Mouse (Mus musculus) kidney, postnatal 10 days (tissue): ENCODE measurements around the gene Taf9.

Source experiments
- DNase-seq: peaks from one replicate; pipeline ENCODE4 v3.0.0; 2021; ENCODE audit warnings: mixed read lengths

The Taf9 gene

DNA sequence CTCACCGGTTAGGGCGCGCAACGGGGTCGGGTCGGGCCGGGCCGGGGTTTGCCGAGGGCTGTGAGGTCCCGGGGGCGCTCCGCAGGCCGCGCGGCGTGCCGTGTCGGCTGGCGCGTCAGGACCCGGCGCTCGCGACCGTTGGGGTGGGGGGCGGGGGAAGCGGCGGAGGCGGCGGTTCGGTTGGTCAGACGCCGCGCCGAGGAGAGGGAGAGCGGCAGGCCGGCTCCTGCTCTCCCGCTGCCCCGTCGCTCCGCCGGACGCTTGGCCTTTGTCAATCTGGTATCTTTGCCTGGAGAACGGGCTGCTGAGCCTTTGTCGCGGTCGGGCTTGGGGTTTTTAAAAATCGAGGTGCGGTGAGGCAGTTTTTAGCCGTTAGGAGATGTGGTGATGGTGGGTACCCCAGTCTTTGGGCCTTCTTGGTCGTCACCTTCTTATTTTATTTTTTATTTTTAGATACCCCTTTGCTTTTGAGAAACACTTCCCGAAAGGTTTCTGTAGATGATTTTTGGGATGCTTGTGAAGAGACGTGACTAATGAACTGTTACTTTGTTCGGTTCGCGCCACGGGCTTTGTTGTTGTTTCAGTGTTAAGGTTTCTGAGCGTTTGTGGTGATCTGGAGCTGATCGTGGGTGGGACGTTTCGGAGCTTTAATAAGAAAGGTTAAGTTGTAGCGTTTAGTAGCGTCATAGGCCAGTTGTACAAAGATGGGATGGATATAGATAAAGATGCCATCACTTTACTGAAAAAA is at the start of gene Taf9:
Gene Taf9 (plus strand): TSS at position 141 of the 748 bp plus-strand sequence.
- DNase-seq: no peak

DNA sequence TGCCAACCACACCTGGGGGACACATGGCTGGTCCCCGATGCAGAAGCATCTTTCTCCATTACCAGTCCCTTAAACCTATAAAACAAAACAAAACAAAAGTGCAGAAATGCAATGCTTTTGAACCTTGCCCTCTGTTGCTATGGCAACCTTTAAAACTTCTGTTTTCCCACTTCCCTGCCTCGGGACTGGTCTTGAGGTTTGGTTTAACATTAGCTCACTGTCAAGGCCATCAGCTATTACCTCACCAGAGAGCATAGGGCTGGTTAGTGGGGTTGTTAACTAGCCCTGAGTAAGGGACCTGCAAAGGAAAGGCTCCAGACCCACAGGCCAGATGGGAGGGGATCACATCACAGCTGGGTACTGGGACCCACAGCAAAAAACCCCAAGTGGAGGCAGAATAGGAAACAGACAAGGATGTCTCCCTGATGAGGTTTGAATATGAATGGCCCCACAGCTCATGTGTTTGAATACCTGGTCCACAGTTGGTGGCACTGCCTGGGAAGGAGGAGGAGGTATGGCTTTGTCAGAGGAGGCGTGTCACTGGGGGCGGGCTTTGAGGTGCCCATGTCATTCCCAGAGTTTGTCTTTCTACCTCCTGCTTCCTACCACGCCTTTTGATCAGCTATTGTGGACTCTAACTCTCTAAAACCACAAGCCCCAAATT is 49.0 kb upstream of the Taf9 start:
- DNase-seq: peak; percentile 48

DNA sequence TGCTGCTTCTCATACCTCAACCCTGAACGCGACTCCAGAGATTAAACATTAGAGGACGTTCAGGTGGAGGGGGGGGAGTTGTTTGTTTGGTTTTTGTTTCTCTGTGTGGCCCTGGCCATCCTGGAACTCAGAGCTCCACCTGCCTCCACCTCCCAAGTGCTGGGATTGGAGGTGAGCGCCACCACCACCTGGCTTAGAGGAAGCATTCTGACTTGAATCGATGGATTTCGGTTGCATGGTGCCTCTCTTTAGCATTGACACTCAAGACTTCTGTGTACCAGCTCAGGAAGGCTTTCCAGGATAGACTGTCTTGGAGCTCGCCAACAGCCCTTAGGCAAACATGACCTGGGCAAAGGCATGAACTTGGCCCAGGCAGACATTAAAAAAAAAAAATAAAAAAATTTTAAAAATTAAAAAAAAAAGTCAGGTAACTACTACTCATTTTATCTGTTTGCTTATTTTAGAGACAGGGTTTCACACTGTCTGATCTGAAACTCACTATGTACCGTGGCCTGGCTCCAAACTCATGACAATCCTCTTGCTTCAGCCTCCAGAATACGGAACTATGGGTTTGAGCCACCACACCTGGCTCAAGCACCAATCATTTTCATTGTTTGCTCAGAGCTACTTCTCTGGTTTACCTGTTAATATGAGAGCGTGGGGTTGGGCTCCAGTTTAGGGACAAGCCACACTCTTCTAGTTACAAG is 48.2 kb upstream of the Taf9 start:
- no peak for DNase-seq

DNA sequence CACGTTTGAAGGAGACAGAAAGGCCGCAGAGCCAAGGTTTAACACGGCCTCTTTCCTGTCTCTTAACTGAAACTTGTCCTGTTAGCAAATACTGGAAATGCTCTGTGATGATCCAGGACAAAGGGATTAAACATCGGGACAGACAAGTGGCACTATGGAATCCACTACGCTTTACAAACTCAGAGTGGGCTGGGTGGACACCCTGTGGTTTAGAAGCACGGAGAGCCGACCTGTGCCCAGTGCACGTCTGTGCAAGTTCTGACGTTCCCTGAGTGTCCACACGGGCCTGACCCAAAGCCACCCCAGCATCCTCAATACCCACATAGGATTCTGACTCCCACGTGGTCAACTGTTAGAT is 47.7 kb upstream of the Taf9 start:
- no peak for DNase-seq

DNA sequence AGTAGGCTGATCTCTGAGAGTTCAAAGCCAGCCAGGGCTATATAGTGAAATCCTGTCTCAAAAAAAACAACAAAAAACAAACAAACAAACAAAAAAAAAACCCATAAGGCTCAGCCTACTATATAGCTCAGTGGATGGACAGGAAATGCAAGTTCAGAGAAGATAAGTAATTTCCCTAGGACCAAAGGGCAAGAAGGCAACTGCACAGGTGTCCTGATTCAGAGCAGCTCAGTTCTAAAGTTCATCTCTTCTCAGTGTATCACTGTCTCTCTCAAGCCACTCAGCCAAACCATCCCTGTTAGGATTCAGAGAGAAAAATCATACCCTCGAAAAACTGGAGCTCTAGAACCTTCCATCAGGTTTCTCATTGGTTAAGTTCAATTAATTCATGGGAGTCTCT is 45.5 kb upstream of the Taf9 start:
- DNase-seq: no peak

DNA sequence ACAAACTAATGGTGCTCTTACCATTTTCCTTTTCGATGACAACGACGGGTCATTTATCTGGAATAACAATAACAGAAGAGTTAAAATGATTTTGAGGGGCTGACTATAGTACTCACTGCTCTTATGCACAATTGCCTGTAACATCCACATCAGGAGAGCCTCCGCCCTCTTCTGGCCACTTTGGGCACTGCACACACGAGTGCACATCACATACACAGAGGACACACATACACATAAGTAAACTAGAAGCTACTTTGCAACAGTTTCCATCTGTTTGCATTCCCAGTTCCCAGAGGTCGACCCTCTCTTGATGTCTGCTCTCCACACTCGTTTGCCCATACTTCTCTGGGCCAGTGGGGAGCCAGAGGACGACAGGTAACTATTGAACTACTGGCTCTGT is 43.6 kb upstream of the Taf9 start:
- DNase-seq: no peak

DNA sequence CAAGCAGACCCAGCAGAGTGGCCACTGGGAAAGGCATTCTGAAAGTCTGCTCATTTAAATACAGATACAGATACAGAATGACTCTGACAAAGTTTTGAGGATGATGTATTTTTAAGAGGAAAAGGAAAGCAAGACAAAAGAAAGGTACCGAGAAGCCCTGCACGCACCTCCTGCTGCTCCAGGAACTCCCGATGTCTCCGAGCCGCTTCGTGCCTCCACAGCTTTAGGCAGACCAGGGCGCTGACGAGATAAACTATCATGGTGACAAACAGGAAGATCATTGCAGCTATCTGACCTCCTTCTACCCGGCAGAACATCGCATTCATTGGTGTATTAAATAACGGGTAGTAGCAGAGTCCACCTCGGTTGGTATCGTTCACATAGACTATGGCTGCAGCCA is 40.1 kb upstream of the Taf9 start:
- no peak for DNase-seq

DNA sequence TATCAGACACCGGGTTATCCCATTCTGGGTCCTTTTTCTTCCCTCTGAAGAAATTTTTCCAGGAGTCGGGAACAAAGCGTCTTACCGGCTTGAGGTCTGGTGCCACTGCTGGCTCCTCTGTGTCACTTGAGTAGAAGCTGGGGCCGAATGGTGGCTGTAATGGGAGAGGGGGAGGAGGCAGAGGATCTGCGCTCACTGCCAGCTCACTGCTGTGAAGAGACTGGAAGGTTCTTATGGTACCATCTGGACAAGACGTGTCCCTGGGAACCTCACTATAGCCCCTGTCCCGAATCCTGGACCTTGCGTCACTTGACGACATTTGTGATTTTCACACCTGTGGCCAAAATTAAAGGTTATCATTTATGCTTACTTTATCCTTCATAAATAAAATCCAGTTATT is 39.1 kb upstream of the Taf9 start:
- no peak for DNase-seq

DNA sequence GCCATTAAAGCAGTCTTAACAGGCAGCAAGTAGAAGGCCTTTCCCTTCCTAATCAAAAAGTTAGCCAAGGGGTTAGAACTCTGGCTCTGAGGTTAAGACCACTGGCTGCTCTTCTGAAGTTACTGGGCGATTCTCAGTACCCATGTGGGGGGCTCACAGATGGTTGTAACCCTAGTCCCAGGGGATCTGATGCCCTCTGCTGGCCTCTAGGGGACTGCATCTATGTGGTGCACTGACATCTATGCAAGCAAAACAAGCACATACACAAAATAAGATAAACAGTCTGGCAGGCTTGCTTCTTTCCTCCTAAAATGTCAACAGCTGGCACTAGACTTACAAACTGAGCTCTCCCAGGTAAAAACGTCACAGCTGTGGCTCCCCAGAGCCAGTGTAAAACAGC is 38.5 kb upstream of the Taf9 start:
- DNase-seq: no peak

DNA sequence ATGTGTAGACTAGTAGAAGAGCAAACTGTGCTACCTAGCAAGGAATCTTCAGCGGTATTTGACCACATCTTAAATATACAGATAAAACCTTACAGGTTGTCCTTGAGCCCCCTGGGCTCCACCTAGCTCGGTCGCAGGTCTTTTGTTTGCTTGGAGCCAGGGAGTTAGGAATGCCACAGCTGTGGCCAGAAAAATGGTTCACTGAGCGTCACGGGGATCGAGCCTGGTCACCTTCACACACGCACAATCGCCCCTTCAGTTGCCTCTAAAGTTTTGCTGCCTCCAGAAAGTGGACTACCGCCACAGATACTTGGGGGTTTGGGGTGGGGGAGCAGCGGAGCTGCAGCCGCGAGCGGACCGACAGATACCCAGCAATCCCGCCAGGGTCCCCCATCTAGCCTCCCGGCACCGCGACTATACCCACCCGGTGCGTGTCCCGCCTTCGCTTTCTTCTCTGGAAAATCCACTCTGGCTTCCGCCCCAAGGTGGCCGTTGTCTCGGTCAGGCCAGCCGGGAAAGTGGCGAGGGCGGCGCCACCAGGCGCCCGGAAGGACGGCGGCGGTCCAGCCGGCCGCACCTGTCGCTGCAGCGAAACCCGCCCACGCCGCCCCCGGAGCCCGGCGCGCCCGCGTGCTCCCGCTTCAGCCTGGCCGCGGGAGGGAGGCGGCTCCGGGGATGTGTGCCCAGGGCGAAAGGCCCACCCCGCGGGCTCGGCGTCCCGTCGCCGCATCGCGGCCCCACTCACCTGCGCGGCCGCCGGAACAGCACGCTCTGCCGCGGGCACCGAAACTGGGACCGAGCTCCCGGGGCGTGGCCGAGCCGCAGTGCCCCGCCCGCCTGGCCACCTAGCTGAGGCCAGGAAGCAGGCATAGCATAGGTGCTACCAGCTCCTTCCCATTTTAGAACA is 34.9 kb upstream of the Taf9 start, which contains the start of gene Marveld2:
Gene Marveld2 (minus strand): TSS at position 791 of the 907 bp plus-strand sequence.
- peak; percentile 77 for DNase-seq

DNA sequence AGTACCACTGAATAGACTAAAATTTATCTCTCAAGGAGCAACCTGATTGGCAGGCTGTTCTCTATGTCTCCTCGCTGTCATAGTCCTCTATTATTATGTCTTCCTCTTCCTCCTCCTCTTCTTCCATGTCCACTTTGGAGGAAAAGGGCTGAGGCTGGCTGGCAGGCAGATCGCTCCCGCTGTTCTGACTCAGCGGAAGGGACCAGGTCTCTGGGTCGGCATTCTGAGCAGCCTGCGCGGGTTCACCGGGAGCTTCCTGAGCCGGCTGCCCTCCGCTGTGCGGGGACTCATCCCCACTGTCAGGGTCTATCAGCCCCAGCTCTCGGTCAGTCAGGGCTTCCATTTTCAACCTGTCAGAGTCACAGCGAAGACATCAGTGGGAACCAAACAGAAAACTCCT is 33.8 kb upstream of the Taf9 start:
- DNase-seq: no peak

DNA sequence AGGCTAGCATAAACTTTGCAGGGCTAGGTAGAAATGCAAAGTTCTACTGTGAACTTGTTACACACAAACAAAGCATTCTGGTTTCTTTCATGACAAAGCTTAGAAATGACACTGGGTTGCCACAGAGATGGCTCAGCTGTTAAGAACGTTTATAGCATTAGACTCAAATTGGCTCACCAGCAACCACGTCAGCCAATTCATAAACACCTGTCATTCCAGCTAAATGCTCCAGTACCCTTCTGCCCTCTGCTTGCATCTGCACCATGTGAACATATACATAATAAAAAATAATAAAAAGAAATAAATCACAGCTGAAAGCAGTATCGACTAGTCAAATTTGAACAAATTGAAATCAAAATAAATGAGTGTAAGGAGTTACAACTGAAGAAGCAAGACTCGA is 29.1 kb upstream of the Taf9 start:
- DNase-seq: no peak

DNA sequence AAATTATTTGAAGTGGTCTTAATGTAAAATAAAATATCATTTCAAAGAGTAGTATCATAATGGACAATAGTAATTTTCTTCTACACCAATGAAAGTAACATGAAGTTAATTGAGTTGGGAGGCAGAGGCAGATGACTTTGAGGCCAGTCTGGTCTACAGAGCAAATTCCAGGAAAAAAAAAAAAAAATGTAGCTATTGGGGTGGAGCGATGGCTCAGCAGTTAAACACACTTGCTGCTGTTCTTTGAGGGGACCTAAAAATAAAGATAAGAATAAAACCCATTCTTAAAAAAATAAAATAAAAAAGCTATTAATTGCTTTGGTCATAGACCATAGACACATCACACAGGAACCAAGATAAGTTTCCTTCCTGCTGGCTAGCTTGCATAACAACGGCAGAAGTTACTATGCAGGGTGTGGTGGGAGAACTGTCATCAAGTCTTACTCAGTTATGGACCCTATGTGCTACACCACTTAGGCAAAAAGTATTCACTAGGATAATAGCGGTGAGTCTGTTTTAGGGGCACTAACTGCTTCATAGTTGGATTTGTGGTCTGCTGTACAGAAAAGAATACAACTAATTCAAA is 17.2 kb upstream of the Taf9 start:
- DNase-seq: no peak

DNA sequence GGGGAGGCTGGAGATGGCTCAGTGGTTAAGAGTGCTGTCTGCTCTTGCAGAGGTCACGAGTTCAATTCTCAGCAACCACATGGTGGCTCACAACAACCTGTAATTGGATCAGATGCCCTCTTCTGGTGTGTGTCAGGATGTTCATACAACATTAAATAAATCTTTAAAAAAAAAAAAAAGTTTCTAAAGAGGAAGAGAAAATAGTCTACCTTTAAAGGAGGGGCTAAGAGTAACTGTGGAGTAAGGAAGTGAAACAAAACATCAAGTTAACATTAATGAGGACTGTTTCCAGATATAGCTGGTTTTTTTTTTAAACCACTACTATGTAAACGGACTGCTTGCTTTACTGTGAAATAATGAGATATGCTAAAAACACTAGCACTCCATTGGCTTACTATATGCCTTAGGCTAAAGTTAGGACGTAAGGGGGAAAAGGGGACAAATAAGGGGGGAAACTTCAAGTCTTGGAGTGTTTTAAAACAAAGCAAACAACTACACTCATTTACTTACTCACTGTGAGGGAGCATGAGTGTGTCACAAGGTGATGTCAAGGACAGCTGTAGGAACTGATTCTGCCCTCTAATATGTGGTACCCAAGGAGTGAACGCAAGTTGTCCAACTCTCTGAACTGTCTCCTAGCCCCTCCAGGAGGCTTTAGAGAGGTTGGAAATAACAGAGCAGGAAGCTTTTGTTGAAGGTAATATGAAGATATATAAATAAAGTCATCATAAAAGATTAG is 8.7 kb upstream of the Taf9 start:
- no peak for DNase-seq

DNA sequence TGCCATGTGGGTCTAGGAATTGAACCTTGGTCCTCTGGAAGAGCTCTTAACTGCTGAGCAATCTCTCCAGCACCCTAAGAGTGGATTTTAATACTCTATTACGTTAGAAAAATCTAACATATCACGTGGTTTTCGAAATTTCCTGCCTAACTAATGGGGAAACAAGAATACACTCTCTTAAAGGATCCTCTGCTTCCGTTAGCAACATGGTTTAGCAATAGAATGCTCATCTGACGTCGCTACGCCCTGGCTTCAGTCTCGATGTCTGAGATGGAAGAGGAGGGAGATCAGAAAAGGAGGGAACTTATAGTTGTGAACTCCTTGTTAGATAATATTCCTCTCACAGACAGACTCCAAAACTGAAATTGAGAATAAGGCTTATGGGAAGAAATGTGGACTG is 3.2 kb upstream of the Taf9 start:
- DNase-seq: no peak

DNA sequence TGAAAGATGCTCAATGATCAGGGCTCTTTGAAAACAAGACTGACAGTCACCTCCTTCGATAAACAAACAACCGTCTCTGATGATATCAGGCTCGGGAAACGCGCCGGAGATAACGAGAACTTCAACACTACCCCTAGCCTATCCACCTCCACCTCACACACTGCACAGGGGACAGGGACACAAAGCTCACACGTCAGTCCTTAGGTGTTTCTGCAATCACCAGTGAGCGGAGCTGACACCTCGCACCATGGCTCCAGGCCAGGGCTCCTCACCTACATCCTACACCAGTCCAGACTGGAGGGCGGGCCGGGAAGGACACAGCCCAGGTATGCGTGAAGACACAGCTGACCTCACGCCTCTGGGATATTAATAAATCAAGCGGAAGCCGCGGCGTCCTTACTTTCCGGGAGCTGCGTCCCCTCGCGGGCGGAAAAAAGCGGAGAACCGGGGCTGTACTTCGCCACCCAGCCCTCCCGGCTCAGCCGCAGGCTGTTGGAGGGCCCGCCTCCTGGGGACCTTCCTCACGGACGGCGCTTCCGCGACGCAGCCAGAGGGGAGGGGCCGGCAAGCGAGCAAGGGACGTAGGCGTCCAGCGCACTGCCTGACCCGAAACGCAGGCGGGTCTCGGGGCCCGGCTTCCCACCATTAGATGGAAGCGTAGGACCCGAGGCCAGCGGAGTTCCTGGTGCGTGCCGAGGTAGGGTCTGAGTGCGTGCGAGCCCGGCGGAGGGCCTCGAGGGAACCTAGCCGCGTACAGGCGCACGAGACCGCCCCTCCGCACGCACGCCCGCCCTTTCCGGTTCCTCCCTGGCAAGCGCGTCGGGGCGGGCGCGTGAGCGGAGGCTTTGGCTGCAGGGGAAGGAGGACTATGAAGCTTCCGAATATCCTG is 585 bp upstream of the Taf9 start, which contains the start of the genes Ak6 and Rad17:
Gene Ak6 (plus strand): TSS at position 430 of the 889 bp plus-strand sequence.
Gene Rad17 (minus strand): TSS at position 502 of the 889 bp plus-strand sequence.
- peak; percentile 98 for DNase-seq

DNA sequence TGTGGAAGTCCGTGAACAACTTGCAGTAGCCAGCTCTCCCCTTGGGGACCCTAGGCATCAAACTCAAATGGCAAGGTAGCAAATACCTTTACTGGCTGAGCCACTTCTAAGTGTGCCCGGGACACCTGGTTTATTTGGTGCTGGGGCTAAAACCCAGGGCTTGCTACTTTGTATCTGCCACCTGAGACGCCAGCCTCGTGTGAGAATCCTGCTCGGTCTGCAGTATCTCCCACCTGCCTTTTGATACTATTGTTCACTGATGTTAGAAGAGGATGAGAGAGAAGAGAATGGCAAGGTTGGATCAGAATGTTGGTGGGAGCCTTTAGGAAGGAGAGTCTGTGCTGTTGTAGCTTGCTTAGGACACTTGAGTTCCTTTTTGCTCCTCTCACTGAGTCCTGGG is 6.7 kb downstream of the Taf9 start:
- no peak for DNase-seq

DNA sequence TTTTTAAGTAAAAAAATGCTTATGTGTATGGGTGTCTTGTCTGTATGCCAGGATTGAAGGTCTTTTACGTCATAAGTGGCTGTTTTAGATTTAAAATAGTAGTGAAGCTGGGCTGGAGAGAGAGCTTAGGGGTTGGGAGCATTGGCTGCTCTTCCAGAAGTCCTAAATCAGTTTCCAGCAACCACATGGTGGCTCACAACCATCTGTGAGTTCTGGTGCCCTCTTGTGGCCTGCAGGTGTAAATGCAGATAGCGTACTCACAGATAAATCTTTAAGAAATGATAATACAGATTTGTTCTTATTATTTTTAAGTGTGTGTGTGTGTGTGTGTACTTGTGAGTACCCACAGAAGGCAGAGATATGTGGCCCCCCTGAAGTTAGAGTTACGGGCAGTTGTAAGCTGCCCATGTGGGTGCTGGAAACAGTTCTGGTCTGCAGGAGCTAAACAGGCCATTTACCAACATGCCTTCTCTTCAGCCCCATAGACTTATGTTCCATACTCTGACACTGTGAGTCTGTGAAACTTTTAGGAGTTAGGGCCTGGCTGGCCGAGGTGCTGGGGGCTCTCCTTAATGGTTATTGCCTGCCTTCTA is 8.6 kb downstream of the Taf9 start:
- DNase-seq: peak; percentile 76

DNA sequence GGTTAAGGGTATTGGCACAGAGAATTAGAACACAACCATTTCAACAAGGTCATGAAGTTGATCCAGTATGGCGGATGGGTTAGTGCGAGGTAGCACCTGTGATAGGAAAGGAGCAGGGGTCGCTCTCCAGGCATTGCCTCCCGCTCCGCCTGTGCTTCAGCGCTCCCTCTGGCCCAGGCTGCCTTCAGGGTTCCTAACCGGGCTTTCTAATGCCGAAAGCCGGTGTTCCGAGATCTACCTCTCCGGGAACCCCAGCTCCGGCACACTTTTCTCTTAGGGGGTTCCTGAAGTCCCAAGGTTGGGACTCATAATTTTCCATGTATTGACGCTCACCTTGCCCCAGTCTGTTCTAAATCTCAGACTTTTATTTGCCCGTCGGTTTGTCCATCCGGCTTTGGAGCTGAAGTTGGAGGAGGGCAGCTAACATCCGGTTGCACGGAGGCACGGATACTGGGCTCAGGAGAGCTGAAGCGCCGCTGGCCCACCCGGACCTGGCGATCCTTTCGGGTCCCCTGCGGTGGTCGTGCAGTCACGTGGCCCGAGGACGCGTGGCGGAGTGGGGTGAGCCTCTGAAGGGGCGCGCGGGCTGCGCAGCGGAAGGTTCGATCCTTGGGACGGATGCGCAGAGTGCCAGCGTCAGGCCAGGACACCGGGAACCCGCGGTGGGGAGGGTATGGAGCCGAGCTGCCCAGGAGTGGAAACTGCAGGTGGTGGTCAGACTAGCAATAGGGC is 18.1 kb downstream of the Taf9 start, which contains the start of gene Ccdc125:
Gene Ccdc125 (plus strand): TSS at position 427 of the 732 bp plus-strand sequence.
- peak; percentile 62 for DNase-seq
